Mouse (Mus musculus) CH12.LX (cell line): ENCODE measurements around the gene Olfr155. TPM values are rescaled to one million over a fixed set of nuclear protein-coding genes. Genes with fewer than 3 reads are reported as not detected.

Experiments used
- DNase-seq: peaks from one replicate; pipeline ENCODE4 v3.0.0-alpha.2; 2013; ENCODE audit errors: extremely low read depth
- H3K27ac ChIP-seq: 2 replicates; pipeline ENCODE4 v1.5.1; 2012; ENCODE audit warnings: low read depth, mild to moderate bottlenecking, control low read depth, moderate library complexity; ENCODE audit not compliant: insufficient read depth
- H3K27me3 ChIP-seq: replicated peaks from 2 replicates; pipeline ENCODE3; 2012; ENCODE audit warnings: inconsistent platforms
- H3K36me3 ChIP-seq, 2 experiments: replicated peaks in 1 of 2; 2 replicates each; pipeline versions ENCODE3 to v1.6.1; 2012; ENCODE audit warnings: inconsistent platforms in 1 of 2, low read length in 1 of 2, mild to moderate bottlenecking in 1 of 2, mixed read lengths in 1 of 2, moderate library complexity in 1 of 2; ENCODE audit not compliant: control insufficient read depth in 1 of 2, insufficient read depth in 1 of 2
- H3K4me1 ChIP-seq, 2 experiments: 2 replicates each; pipeline ENCODE4 v1.6.1; 2012; ENCODE audit warnings: inconsistent platforms in 1 of 2, moderate library complexity in 1 of 2; ENCODE audit not compliant: insufficient read depth in 2 of 2, control insufficient read depth in 1 of 2
- H3K4me2 ChIP-seq: 2 replicates; pipeline ENCODE4 v1.6.1; 2012; ENCODE audit warnings: low read depth, mild to moderate bottlenecking, control low read depth; ENCODE audit not compliant: poor library complexity, insufficient read depth, severe bottlenecking
- H3K4me3 ChIP-seq, 3 experiments: fragments of 150-350 bp in 1 of 3; sonication (generic) in 1 of 3; replicated peaks in 1 of 3; 2 replicates each; pipeline versions ENCODE3 to v1.5.1; 2011 to 2012; ENCODE audit warnings: low read depth in 2 of 3, low read length in 2 of 3, mild to moderate bottlenecking in 2 of 3, moderate library complexity in 2 of 3, control low read depth in 1 of 3, improper control_type of control experiment in 1 of 3, inconsistent platforms in 1 of 3, mixed read lengths in 1 of 3; ENCODE audit not compliant: poor library complexity in 1 of 3
- H3K79me2 ChIP-seq: replicated peaks from 2 replicates; pipeline ENCODE4 v1.6.1; 2012; ENCODE audit warnings: mild to moderate bottlenecking, moderate library complexity; ENCODE audit not compliant: control insufficient read depth, poor library complexity, insufficient read depth, severe bottlenecking; ENCODE audit errors: extremely low read depth
- H3K9ac ChIP-seq: 2 replicates; pipeline ENCODE4 v1.6.1; 2012; ENCODE audit warnings: low read depth, mild to moderate bottlenecking, control low read depth, moderate library complexity; ENCODE audit not compliant: insufficient read depth
- H3K9me3 ChIP-seq: replicated peaks from 2 replicates; pipeline ENCODE3; 2012; ENCODE audit warnings: low read length, inconsistent platforms, mixed read lengths
- BHLHE40 ChIP-seq: IDR thresholded peaks from 2 replicates; pipeline ENCODE4 v1.6.1; 2011; ENCODE audit warnings: mild to moderate bottlenecking, low read depth, low read length, improper control_type of control experiment
- CHD1 ChIP-seq: IDR thresholded peaks from 2 replicates; pipeline ENCODE4 v1.6.1; 2012; ENCODE audit warnings: low read depth, low read length, improper control_type of control experiment, inconsistent platforms
- CTCF ChIP-seq, 2 experiments: IDR thresholded peaks in 1 of 2; conservative IDR thresholded peaks in 1 of 2; 2 replicates each; pipeline ENCODE4 v1.5.1; 2011 to 2012; ENCODE audit warnings: low read depth in 2 of 2, low read length in 2 of 2, improper control_type of control experiment in 1 of 2, inconsistent platforms in 1 of 2, mild to moderate bottlenecking in 1 of 2, moderate library complexity in 1 of 2
- E2F4 ChIP-seq: IDR thresholded peaks from 2 replicates; pipeline ENCODE4 v1.6.1; 2011; ENCODE audit warnings: low read depth, low read length, improper control_type of control experiment; ENCODE audit not compliant: insufficient replicate concordance
- IRF4 ChIP-seq: IDR thresholded peaks from 2 replicates; pipeline ENCODE4 v1.6.1; 2014; ENCODE audit warnings: low read depth, mild to moderate bottlenecking, inconsistent platforms, low read length, improper control_type of control experiment
- MAZ ChIP-seq: IDR thresholded peaks from 2 replicates; pipeline ENCODE4 v1.6.1; 2012; ENCODE audit warnings: low read depth, mild to moderate bottlenecking, inconsistent platforms, low read length, improper control_type of control experiment, moderate library complexity
- MEF2A ChIP-seq: IDR thresholded peaks from 2 replicates; pipeline ENCODE4 v1.6.1; 2014; ENCODE audit warnings: low read depth, mild to moderate bottlenecking, inconsistent platforms, low read length, improper control_type of control experiment, borderline replicate concordance
- NELFE ChIP-seq: IDR thresholded peaks from 2 replicates; pipeline ENCODE4 v1.6.1; 2011; ENCODE audit warnings: low read depth, low read length, improper control_type of control experiment
- POLR2AphosphoS2 ChIP-seq: IDR thresholded peaks from 2 replicates; pipeline ENCODE4 v1.6.1; 2011; ENCODE audit warnings: low read depth, low read length, improper control_type of control experiment
- RAD21 ChIP-seq: IDR thresholded peaks from 2 replicates; pipeline ENCODE4 v1.6.1; 2011; ENCODE audit warnings: low read depth, mild to moderate bottlenecking, low read length, improper control_type of control experiment, moderate library complexity
- RCOR1 ChIP-seq: conservative IDR thresholded peaks from 2 replicates; pipeline ENCODE4 v1.6.1; 2012; ENCODE audit warnings: low read depth, mild to moderate bottlenecking, inconsistent platforms, low read length, improper control_type of control experiment
- SIN3A ChIP-seq: IDR thresholded peaks from 2 replicates; pipeline ENCODE4 v1.6.1; 2012; ENCODE audit warnings: low read length, improper control_type of control experiment, inconsistent platforms
- SMC3 ChIP-seq: IDR thresholded peaks from 2 replicates; pipeline ENCODE4 v1.6.1; 2011; ENCODE audit warnings: low read depth, low read length, improper control_type of control experiment
- TBP ChIP-seq: conservative IDR thresholded peaks from 2 replicates; pipeline ENCODE4 v1.6.1; 2011; ENCODE audit warnings: low read depth, low read length, improper control_type of control experiment
- ZC3H11A ChIP-seq: IDR thresholded peaks from 2 replicates; pipeline ENCODE4 v1.6.1; 2012; ENCODE audit warnings: low read depth, mild to moderate bottlenecking, inconsistent platforms, low read length, improper control_type of control experiment
- ZNF384 ChIP-seq: IDR thresholded peaks from 2 replicates; pipeline ENCODE4 v1.6.1; 2012; ENCODE audit warnings: low read depth, low read length, improper control_type of control experiment, inconsistent platforms
- dilution Hi-C: fragments of 300-500 bp; cut with MboI; formaldehyde crosslinking; loops from 2 replicates; pipeline ENCODE4 v1.14.3; 2020; ENCODE audit warnings: low sequenced_read_pairs; ENCODE audit not compliant: extremely low pct_unique_long_range_greater_than_20kb, extremely low pct_ligation_motif_present
- in situ Hi-C: fragments of 300-500 bp; cut with MboI; formaldehyde crosslinking; loops from 3 replicates; pipeline ENCODE4 v1.14.3; 2019; ENCODE audit warnings: low sequenced_read_pairs, low pct_ligation_motif_present, low pct_unique_long_range_greater_than_20kb, mixed read lengths
- polyA plus RNA-seq: library from polyadenylated mRNA; unstranded; fragments of >175 nt; gene quantifications from 2 replicates; pipeline ENCODE4 v1.2.1, GENCODE M21; 2012; ENCODE audit warnings: low read depth; ENCODE audit not compliant: insufficient read length
- total RNA-seq, 2 experiments: library from RNA; depleted of rRNA; stranded (reverse); fragments of 300-350 nt in 1 of 2; fragments of >200 nt in 1 of 2; gene quantifications; 2 replicates each; pipeline ENCODE4 v1.2.3; 2012 to 2014

Gene Olfr155
- total and polyA plus RNA-seq, 3 experiments, result not detected

GRCm38 (mm10) chr4:43828806-43829205 is 22.6 kb upstream of the Olfr155 start:
- Histone ChIP-seq H3K27ac (no peak overlapping the region), H3K9ac (no peak overlapping the region), H3K4me1 (no peaks in the 10 kb centered on the region), H3K4me2 (no peak overlapping the region), H3K4me3 (no peak overlapping the region), H3K36me3 (no peaks in the 10 kb centered on the region), H3K27me3 (peaks cover 64% of the 10 kb centered on the region), H3K79me2 (no peaks in the 10 kb centered on the region), H3K9me3 (no peaks in the 10 kb centered on the region)
- in situ Hi-C loops (no loop called here), dilution Hi-C loops (no loop called here)
- TF ChIP-seq TBP (no peak), CHD1 (no peak), MEF2A (no peak), MAZ (no peak), RAD21 (no peak), E2F4 (no peak), NELFE (no peak), RCOR1 (no peak), POLR2AphosphoS2 (no peak), SIN3A (no peak), BHLHE40 (no peak)
- DNase-seq, result no peak

- Histone ChIP-seq H3K9ac (no peak overlapping the region), H3K4me2 (no peak overlapping the region), H3K27ac (no peak overlapping the region), H3K27me3 (peaks cover 55% of the 10 kb centered on the region), H3K4me3 (no peak overlapping the region), H3K4me1 (peaks cover 0 to 13% of the 10 kb centered on the region in 2 experiments; a peak in 2 of 4 replicates), H3K36me3 (no peaks in the 10 kb centered on the region), H3K9me3 (no peaks in the 10 kb centered on the region), H3K79me2 (no peaks in the 10 kb centered on the region)
- DNase-seq, result peak; percentile 10
- TF ChIP-seq POLR2AphosphoS2 (no peak), RAD21 (no peak; the same call in 1 of the 2 replicates), ZC3H11A (no peak), CTCF (conservative IDR thresholded peaks at IDR 0.05 in 1 of 2, IDR thresholded peaks at IDR 0.05 in 1 of 2; ENCODE audit: low read depth in 2 of 2, low read length in 2 of 2) (peak in 1 of 2 experiments; percentile 41; a peak in 2 of 4 replicates), IRF4 (no peak), ZNF384 (no peak), SMC3 (peak; percentile 23), MAZ (no peak)
- in situ Hi-C loops, result no loop called here
- dilution Hi-C loops, result no loop called here
These were observed 19.3 kb upstream of the Olfr155 start for GRCm38 (mm10) chr4:43832031-43832430.
